Mouse (Mus musculus) CH12.LX (cell line): ENCODE measurements around the gene Cmss1. TPM values are rescaled to one million over a fixed set of nuclear protein-coding genes. Genes with fewer than 3 reads are reported as not detected.

Experiments used
- DNase-seq: peaks from one replicate; pipeline ENCODE4 v3.0.0-alpha.2; 2013; ENCODE audit errors: extremely low read depth
- H3K27ac ChIP-seq: 2 replicates; pipeline ENCODE4 v1.5.1; 2012; ENCODE audit warnings: low read depth, mild to moderate bottlenecking, control low read depth, moderate library complexity; ENCODE audit not compliant: insufficient read depth
- H3K27me3 ChIP-seq: replicated peaks from 2 replicates; pipeline ENCODE3; 2012; ENCODE audit warnings: inconsistent platforms
- H3K36me3 ChIP-seq, 2 experiments: replicated peaks in 1 of 2; 2 replicates each; pipeline versions ENCODE3 to v1.6.1; 2012; ENCODE audit warnings: inconsistent platforms in 1 of 2, low read length in 1 of 2, mild to moderate bottlenecking in 1 of 2, mixed read lengths in 1 of 2, moderate library complexity in 1 of 2; ENCODE audit not compliant: control insufficient read depth in 1 of 2, insufficient read depth in 1 of 2
- H3K4me1 ChIP-seq, 2 experiments: 2 replicates each; pipeline ENCODE4 v1.6.1; 2012; ENCODE audit warnings: inconsistent platforms in 1 of 2, moderate library complexity in 1 of 2; ENCODE audit not compliant: insufficient read depth in 2 of 2, control insufficient read depth in 1 of 2
- H3K4me2 ChIP-seq: 2 replicates; pipeline ENCODE4 v1.6.1; 2012; ENCODE audit warnings: low read depth, mild to moderate bottlenecking, control low read depth; ENCODE audit not compliant: poor library complexity, insufficient read depth, severe bottlenecking
- H3K4me3 ChIP-seq, 3 experiments: fragments of 150-350 bp in 1 of 3; sonication (generic) in 1 of 3; replicated peaks in 1 of 3; 2 replicates each; pipeline versions ENCODE3 to v1.5.1; 2011 to 2012; ENCODE audit warnings: low read depth in 2 of 3, low read length in 2 of 3, mild to moderate bottlenecking in 2 of 3, moderate library complexity in 2 of 3, control low read depth in 1 of 3, improper control_type of control experiment in 1 of 3, inconsistent platforms in 1 of 3, mixed read lengths in 1 of 3; ENCODE audit not compliant: poor library complexity in 1 of 3
- H3K79me2 ChIP-seq: replicated peaks from 2 replicates; pipeline ENCODE4 v1.6.1; 2012; ENCODE audit warnings: mild to moderate bottlenecking, moderate library complexity; ENCODE audit not compliant: control insufficient read depth, poor library complexity, insufficient read depth, severe bottlenecking; ENCODE audit errors: extremely low read depth
- H3K9ac ChIP-seq: 2 replicates; pipeline ENCODE4 v1.6.1; 2012; ENCODE audit warnings: low read depth, mild to moderate bottlenecking, control low read depth, moderate library complexity; ENCODE audit not compliant: insufficient read depth
- H3K9me3 ChIP-seq: replicated peaks from 2 replicates; pipeline ENCODE3; 2012; ENCODE audit warnings: low read length, inconsistent platforms, mixed read lengths
- BHLHE40 ChIP-seq: IDR thresholded peaks from 2 replicates; pipeline ENCODE4 v1.6.1; 2011; ENCODE audit warnings: mild to moderate bottlenecking, low read depth, low read length, improper control_type of control experiment
- CHD1 ChIP-seq: IDR thresholded peaks from 2 replicates; pipeline ENCODE4 v1.6.1; 2012; ENCODE audit warnings: low read depth, low read length, improper control_type of control experiment, inconsistent platforms
- CTCF ChIP-seq, 2 experiments: IDR thresholded peaks in 1 of 2; conservative IDR thresholded peaks in 1 of 2; 2 replicates each; pipeline ENCODE4 v1.5.1; 2011 to 2012; ENCODE audit warnings: low read depth in 2 of 2, low read length in 2 of 2, improper control_type of control experiment in 1 of 2, inconsistent platforms in 1 of 2, mild to moderate bottlenecking in 1 of 2, moderate library complexity in 1 of 2
- E2F4 ChIP-seq: IDR thresholded peaks from 2 replicates; pipeline ENCODE4 v1.6.1; 2011; ENCODE audit warnings: low read depth, low read length, improper control_type of control experiment; ENCODE audit not compliant: insufficient replicate concordance
- GABPA ChIP-seq: IDR thresholded peaks from 2 replicates; pipeline ENCODE4 v1.6.1; 2012; ENCODE audit warnings: low read depth, low read length, improper control_type of control experiment, inconsistent platforms; ENCODE audit not compliant: insufficient replicate concordance
- HCFC1 ChIP-seq: IDR thresholded peaks from 2 replicates; pipeline ENCODE4 v1.6.1; 2012; ENCODE audit warnings: low read depth, mild to moderate bottlenecking, inconsistent platforms, low read length, improper control_type of control experiment
- IRF4 ChIP-seq: IDR thresholded peaks from 2 replicates; pipeline ENCODE4 v1.6.1; 2014; ENCODE audit warnings: low read depth, mild to moderate bottlenecking, inconsistent platforms, low read length, improper control_type of control experiment
- MAX ChIP-seq: IDR thresholded peaks from 2 replicates; pipeline ENCODE4 v1.6.1; 2011; ENCODE audit warnings: low read length, improper control_type of control experiment
- MAZ ChIP-seq: IDR thresholded peaks from 2 replicates; pipeline ENCODE4 v1.6.1; 2012; ENCODE audit warnings: low read depth, mild to moderate bottlenecking, inconsistent platforms, low read length, improper control_type of control experiment, moderate library complexity
- MXI1 ChIP-seq: IDR thresholded peaks from 2 replicates; pipeline ENCODE4 v1.6.1; 2011; ENCODE audit warnings: mild to moderate bottlenecking, low read depth, low read length, improper control_type of control experiment
- NELFE ChIP-seq: IDR thresholded peaks from 2 replicates; pipeline ENCODE4 v1.6.1; 2011; ENCODE audit warnings: low read depth, low read length, improper control_type of control experiment
- RAD21 ChIP-seq: IDR thresholded peaks from 2 replicates; pipeline ENCODE4 v1.6.1; 2011; ENCODE audit warnings: low read depth, mild to moderate bottlenecking, low read length, improper control_type of control experiment, moderate library complexity
- RCOR1 ChIP-seq: conservative IDR thresholded peaks from 2 replicates; pipeline ENCODE4 v1.6.1; 2012; ENCODE audit warnings: low read depth, mild to moderate bottlenecking, inconsistent platforms, low read length, improper control_type of control experiment
- SMC3 ChIP-seq: IDR thresholded peaks from 2 replicates; pipeline ENCODE4 v1.6.1; 2011; ENCODE audit warnings: low read depth, low read length, improper control_type of control experiment
- TCF12 ChIP-seq: IDR thresholded peaks from 2 replicates; pipeline ENCODE4 v1.6.1; 2014; ENCODE audit warnings: low read depth, mild to moderate bottlenecking, inconsistent platforms, low read length, improper control_type of control experiment
- UBTF ChIP-seq: IDR thresholded peaks from 2 replicates; pipeline ENCODE4 v1.6.1; 2012; ENCODE audit warnings: low read depth, mild to moderate bottlenecking, inconsistent platforms, low read length, improper control_type of control experiment, moderate library complexity
- USF2 ChIP-seq: conservative IDR thresholded peaks from 2 replicates; pipeline ENCODE4 v1.6.1; 2011; ENCODE audit warnings: low read depth, low read length, improper control_type of control experiment
- ZMIZ1 ChIP-seq: IDR thresholded peaks from 2 replicates; pipeline ENCODE4 v1.6.1; 2012; ENCODE audit warnings: low read depth, mild to moderate bottlenecking, inconsistent platforms, low read length, improper control_type of control experiment
- dilution Hi-C: fragments of 300-500 bp; cut with MboI; formaldehyde crosslinking; loops from 2 replicates; pipeline ENCODE4 v1.14.3; 2020; ENCODE audit warnings: low sequenced_read_pairs; ENCODE audit not compliant: extremely low pct_unique_long_range_greater_than_20kb, extremely low pct_ligation_motif_present
- in situ Hi-C: fragments of 300-500 bp; cut with MboI; formaldehyde crosslinking; loops from 3 replicates; pipeline ENCODE4 v1.14.3; 2019; ENCODE audit warnings: low sequenced_read_pairs, low pct_ligation_motif_present, low pct_unique_long_range_greater_than_20kb, mixed read lengths
- polyA plus RNA-seq: library from polyadenylated mRNA; unstranded; fragments of >175 nt; gene quantifications from 2 replicates; pipeline ENCODE4 v1.2.1, GENCODE M21; 2012; ENCODE audit warnings: low read depth; ENCODE audit not compliant: insufficient read length
- total RNA-seq, 2 experiments: library from RNA; depleted of rRNA; stranded (reverse); fragments of 300-350 nt in 1 of 2; fragments of >200 nt in 1 of 2; gene quantifications; 2 replicates each; pipeline ENCODE4 v1.2.3; 2012 to 2014

Cmss1 gene
- total and polyA plus RNA-seq, 3 experiments = 94.7 to 107 (median 103) TPM

- Histone ChIP-seq H3K79me2 (no peaks in the 10 kb centered on the region), H3K4me2 (no peak overlapping the region), H3K27me3 (no peaks in the 10 kb centered on the region), H3K36me3 (no peaks in the 10 kb centered on the region), H3K27ac (no peak overlapping the region)
- in situ Hi-C loops = no loop called here
- TF ChIP-seq ZMIZ1 = no peak
- TF ChIP-seq MXI1 = no peak
- TF ChIP-seq NELFE = no peak
- no peak for TF ChIP-seq RCOR1
- no peak for TF ChIP-seq TCF12
- TF ChIP-seq HCFC1 = no peak
- no peak for TF ChIP-seq USF2
- TF ChIP-seq CHD1 = no peak
- no peak for TF ChIP-seq GABPA
- no peak for TF ChIP-seq MAZ
- no peak for TF ChIP-seq MAX
- no peak for TF ChIP-seq UBTF
- no peak for TF ChIP-seq E2F4
- TF ChIP-seq BHLHE40 = no peak
- TF ChIP-seq IRF4 = no peak
- no peak for TF ChIP-seq CTCF (conservative IDR thresholded peaks at IDR 0.05 in 1 of 2, IDR thresholded peaks at IDR 0.05 in 1 of 2; ENCODE audit: low read depth in 2 of 2, low read length in 2 of 2)
- TF ChIP-seq, all 38 proteins: peak for 0
- H3K9ac ChIP-seq = no peak overlapping the region
- dilution Hi-C loops = no loop called here
- DNase-seq = no peak
- H3K4me3 ChIP-seq = no peak overlapping the region
- no peaks in the 10 kb centered on the region for H3K4me1 ChIP-seq
- no peaks in the 10 kb centered on the region for H3K9me3 ChIP-seq
These were observed 326.1 kb downstream of the Cmss1 start for GRCm38 (mm10) chr16:57280221-57281217.

DNA sequence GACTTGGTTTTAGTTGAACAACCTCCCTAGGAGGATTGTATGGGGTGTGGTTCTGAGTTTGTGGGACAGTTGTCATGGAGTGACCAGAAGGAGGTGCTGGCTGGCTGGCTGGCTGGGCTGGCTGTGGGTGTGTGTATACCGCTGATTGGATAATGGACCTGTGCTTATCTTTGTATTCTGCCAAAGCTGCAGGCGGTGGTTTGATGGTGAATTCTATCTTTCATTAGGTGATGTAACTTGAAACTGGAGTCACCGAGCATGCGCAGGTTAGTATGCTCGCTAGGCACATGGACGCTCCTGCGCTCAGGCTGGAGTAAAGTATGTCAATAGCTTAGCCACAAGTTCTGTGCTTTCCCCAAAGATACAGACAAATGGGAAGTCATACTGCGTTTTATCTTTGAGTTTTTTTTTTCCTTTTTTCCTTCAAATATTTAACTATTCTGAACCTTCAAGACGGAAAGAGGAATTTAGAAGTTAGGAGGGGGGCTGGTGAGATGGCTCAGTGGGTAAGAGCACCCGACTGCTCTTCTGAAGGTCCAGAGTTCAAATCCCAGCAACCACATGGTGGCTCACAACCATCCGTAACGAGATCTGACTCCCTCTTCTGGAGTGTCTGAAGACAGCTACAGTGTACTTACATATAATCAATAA, 327.6 kb downstream of the Cmss1 start:
- no peaks in the 10 kb centered on the region for H3K79me2 ChIP-seq
- in situ Hi-C loops = no loop called here
- no peaks in the 10 kb centered on the region for H3K4me1 ChIP-seq
- no peaks in the 10 kb centered on the region for H3K9me3 ChIP-seq
- H3K36me3 ChIP-seq = no peaks in the 10 kb centered on the region
- H3K4me3 ChIP-seq = no peak overlapping the region
- no peak for DNase-seq
- H3K9ac ChIP-seq = no peak overlapping the region
- no peaks in the 10 kb centered on the region for H3K27me3 ChIP-seq
- H3K4me2 ChIP-seq = no peak overlapping the region
- TF ChIP-seq ZMIZ1 (no peak), RAD21 (peak; percentile 33), SMC3 (peak; percentile 46), MXI1 (no peak), CTCF (conservative IDR thresholded peaks at IDR 0.05 in 1 of 2, IDR thresholded peaks at IDR 0.05 in 1 of 2; ENCODE audit: low read depth in 2 of 2, low read length in 2 of 2) (peak in 1 of 2 experiments; percentile 40; a peak in 2 of 4 replicates)
- dilution Hi-C loops = no loop called here
- no peak overlapping the region for H3K27ac ChIP-seq
